Mouse (Mus musculus): ENCODE results near the gene Tchh.
A peak's percentile ranks its signal among the peaks of the same experiment; 100 is the strongest.
"Not testable (repeated sequence)": the region's sequence is repeated elsewhere in the genome, so short reads cannot be mapped to it uniquely, and the experiment has no call there.

Gene Tchh

DNA sequence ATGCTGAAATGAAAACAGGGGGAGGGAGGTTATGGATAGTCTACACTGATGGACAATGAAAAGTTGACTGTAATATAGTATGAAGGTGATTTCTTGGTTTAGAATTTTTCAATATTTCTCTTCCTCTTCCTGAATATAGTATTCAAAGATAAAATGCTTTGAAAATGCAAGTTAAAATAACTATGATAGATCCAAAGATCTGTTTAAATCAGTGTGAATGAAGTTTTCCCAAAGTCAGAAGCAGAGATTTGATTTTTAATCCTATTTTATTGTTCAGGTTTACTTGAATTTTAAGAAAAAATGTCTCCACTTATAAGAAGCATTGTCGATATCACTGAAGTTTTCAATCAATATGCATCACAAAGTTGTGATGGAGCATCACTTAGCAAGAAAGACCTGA is at the start of gene Tchh:
TSS of gene Tchh (plus strand) at position 301 of the 400 bp plus-strand sequence.
- no peak for DNase-seq (ENCODE audit: low read depth in 2 of 2, low spot score in 2 of 2)

DNA sequence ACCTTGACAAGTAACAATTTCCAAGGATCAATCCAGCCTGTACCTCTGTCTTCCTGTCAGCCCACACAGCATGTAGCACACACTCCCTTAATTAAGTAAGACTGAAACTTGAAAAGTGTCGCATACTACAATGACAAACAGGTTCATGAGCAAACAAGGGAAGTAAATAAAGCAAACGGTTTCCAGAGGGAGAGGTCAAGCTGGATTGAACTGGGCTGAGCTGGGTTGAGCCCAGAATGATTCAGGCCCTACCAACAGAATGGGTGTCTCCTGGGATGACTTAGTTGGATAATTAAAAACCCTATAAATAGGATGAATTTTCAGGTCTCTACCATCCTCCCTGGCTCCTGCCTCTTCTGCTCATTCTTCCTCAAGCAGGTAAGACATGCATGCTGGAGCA is 48.8 kb upstream of the Tchh start, which contains the start of gene Rptn:
TSS of gene Rptn (plus strand) at position 334 of the 400 bp plus-strand sequence.
- DNase-seq (ENCODE audit: low read depth in 2 of 2, low spot score in 2 of 2), result no peak

- DNase-seq (ENCODE audit: low read depth in 2 of 2, low spot score in 2 of 2), result no peak
Measured at GRCm38 (mm10) chr3:93403936-93404335, 38.2 kb upstream of the Tchh start.

GRCm38 (mm10) chr3:93406992-93407391 is 35.1 kb upstream of the Tchh start:
- no peak for DNase-seq (ENCODE audit: low read depth in 2 of 2, low spot score in 2 of 2)

DNA sequence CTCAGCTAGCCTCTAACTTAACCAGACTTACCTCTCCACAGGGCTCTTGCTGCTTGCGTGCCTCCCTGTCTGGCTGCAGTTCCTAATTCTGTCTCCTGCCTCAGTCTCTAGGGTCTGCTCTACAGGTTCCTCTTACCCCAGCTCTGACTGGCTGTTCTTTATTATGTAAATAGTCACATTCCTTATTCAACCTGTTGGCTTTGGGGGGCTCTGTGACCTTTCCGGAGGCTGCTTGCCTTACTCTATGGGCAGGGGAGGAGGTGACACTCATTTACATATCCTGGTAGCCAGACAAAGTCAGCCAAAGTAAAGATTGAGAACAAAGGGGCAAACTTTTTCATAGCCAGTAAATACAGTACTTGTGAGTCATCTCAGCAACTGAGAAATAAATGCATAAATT is 30.2 kb upstream of the Tchh start:
- no peak for DNase-seq (ENCODE audit: low read depth in 2 of 2, low spot score in 2 of 2)

DNA sequence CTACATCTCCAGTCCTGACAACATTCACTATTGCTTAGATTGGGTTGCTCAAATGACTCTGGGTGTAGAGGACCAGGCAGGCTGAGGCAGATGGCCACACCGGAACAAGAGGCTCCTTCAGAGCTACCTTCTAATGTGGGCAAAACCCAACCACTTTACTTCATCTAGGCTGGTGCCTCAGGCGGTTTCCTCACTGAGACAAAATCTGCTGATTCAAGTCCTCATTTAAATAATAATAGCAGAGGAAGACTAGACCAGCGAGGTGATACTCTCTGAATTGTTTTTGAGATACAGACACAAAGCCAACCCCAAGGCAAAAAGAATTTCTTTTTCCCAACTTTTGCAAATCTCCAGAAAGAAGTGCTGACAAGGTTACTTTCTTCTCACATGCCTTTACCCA is 10.5 kb upstream of the Tchh start:
- no peak for DNase-seq (ENCODE audit: low read depth in 2 of 2, low spot score in 2 of 2)

- no peak for DNase-seq (ENCODE audit: low read depth in 2 of 2, low spot score in 2 of 2)
Measured at GRCm38 (mm10) chr3:93443501-93444101, 1.5 kb downstream of the Tchh start.

DNA sequence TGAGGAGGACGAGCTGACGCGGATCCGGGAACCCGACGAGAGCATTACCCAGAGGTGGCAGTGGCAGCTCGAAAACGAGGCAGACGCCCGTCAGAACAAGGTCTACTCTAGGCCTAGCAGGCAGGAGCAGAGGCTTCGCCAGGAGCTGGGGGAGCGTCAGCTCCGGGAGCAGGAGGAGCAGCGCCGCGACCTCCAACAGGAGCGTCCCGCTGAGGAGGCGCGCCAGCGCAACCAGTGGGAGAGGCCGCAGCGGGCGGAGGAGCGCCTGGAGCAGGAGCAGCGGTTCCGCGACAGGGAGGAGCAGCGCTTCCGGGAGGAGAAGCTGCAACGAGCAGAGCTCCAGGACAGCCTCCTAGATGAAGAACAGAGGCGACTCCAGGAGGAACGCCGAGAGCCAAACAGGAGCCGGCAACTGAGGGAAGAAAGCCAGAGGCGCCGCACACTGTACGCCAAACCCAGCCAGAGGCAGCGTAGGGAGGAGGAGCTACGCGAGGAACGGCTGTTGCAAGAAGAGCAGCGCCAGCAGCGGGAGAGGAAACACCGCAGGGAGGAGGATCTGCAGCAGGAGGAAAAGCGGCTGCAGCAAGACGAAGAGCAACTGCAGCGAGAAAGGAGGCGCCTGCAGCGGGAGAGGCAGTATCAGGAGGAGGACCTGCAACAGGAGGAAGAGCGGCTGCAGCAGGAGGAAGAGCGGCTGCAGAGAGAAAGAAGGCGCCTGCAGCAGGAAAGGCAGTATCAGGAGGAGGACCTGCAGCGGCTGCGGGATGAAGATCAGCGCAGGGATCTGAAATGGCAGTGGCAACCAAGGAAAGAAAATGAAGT is 2.4 kb downstream of the Tchh start:
- peak in 1 of 2 experiments; percentile 14 for DNase-seq (ENCODE audit: low read depth in 2 of 2, low spot score in 2 of 2)

GRCm38 (mm10) chr3:93445165-93445705 is 3.1 kb downstream of the Tchh start:
- DNase-seq (ENCODE audit: low read depth in 2 of 2, low spot score in 2 of 2), result no peak

GRCm38 (mm10) chr3:93446128-93446755 is 4.1 kb downstream of the Tchh start:
- no peak for DNase-seq (ENCODE audit: low read depth in 2 of 2, low spot score in 2 of 2)

GRCm38 (mm10) chr3:93446756-93447137 is 4.6 kb downstream of the Tchh start:
- DNase-seq (ENCODE audit: low read depth in 2 of 2, low spot score in 2 of 2), result not testable (repeated sequence)

GRCm38 (mm10) chr3:93447138-93447841 is 5.2 kb downstream of the Tchh start:
- DNase-seq (ENCODE audit: low read depth in 2 of 2, low spot score in 2 of 2), result no peak

DNA sequence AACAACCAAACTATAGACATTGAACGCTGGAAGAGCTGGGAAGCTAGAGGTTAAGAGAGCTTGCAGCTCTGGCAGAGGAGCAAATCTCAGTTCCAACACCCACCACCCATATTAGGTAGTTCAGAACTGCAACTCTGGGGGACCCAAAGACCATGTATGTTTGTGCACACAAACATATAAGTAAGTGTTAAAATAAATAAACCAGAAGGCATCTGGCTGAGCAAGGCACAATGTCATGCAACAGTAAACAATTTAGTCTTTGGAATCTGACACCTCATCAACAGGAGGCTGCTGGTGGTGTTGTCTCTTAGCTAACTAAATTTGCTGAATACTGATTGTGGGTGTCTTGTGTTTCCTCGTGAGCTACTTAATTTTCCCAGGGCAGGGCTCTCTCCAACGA is 24.4 kb downstream of the Tchh start:
- no peak for DNase-seq (ENCODE audit: low read depth in 2 of 2, low spot score in 2 of 2)

GRCm38 (mm10) chr3:93467130-93467529 is 25.0 kb downstream of the Tchh start:
- DNase-seq (ENCODE audit: low read depth in 2 of 2, low spot score in 2 of 2), result no peak

DNA sequence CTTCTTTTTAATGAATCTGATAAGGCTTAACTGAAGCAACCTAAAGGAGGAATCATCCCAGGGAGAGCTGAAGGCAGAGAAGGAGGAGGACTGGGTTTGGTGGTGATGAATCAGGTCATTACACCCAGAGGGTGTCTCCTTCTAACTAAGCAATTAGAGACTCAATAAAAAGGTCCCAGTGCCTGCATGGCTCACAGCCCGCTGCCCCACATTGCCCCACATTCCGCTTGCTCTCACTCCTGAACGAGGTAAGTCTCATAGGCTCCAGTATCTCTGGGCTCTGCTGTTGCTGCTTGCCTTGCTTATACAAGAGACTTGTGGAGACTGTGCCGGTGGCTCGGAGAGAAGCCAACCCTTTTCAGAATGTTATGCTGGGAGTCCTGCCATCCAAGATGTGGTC is 26.4 kb downstream of the Tchh start, which contains the start of gene Tchhl1:
TSS of gene Tchhl1 (plus strand) at position 194 of the 400 bp plus-strand sequence.
- DNase-seq (ENCODE audit: low read depth in 2 of 2, low spot score in 2 of 2), result no peak

DNA sequence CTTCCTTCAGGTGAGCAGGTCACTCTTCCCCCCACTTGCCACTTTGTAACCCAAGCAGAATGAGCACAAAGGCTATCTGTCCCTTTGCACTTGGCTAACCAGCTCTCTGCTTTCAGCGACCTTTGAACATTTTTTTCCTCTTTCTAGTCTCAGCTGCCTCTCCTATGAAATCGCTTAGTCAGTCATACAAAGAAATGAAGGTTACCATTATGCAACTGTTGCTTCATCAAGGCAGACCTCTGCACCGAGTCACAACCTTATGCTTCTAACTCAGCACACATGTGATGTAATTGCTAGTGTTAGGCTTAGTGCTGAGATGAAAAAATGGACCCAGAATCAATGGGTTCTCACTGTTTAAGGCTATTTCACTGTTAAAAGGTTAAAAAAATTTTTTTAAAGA is 27.5 kb downstream of the Tchh start:
- no peak for DNase-seq (ENCODE audit: low read depth in 2 of 2, low spot score in 2 of 2)

- DNase-seq (ENCODE audit: low read depth in 2 of 2, low spot score in 2 of 2), result no peak
Measured at GRCm38 (mm10) chr3:93480053-93480452, 37.9 kb downstream of the Tchh start.

DNA sequence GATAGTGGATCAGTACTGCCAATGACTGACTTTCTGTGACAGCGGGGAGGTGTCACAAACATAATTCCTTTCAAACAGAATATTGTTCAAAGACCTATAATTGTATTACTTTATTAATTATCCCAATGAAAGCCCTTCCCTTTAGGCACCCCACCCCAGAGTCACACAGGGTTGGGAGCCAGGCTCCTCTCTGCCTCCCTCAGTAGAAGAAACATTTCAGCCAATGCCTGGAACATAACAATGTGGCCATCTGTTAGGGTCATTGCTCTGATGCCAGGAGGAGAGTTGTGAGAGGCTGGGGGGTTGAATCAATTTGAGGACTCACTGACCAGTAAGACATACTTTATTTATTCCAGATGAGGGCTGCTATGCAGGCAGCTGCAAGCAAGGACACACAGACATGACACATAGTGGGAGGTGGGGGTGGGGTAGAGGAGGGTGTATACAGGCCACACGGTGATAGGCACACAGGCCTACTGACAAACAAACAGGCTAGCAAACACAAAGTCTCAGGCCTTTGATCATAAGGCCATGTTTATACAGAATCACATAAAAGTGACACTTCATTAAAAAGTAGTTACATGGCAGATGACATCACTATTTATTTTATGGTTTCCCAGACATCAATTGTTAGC is 40.0 kb downstream of the Tchh start:
- DNase-seq (ENCODE audit: low read depth in 2 of 2, low spot score in 2 of 2), result no peak

GRCm38 (mm10) chr3:93485611-93486010 is 43.5 kb downstream of the Tchh start:
- DNase-seq (ENCODE audit: low read depth in 2 of 2, low spot score in 2 of 2), result no peak

- no peak for DNase-seq (ENCODE audit: low read depth in 2 of 2, low spot score in 2 of 2)
Measured at GRCm38 (mm10) chr3:93488541-93488940, 46.4 kb downstream of the Tchh start.

DNA sequence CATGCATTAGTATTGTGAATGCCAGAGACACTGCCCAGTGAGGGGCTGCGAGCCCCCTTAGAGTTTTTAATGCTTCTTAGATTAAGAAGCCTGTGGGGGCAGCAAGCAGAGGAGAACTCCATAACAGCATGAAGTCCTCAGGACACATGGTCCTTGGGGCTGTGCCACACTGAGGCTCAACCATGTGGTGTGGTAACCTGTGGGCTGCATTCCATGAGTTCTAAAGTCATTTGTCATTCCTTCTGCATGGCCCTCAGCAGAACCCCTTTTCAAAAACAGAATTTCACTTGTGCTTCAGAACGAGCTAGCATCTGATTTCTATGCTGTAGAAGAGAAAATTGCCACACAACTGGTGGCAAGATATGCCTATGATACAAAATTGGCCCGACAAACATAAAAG is 50.0 kb downstream of the Tchh start:
- no peak for DNase-seq (ENCODE audit: low read depth in 2 of 2, low spot score in 2 of 2)
